Mouse (Mus musculus) liver, embryonic 11.5 days (tissue): ENCODE data around the gene Wnt7b. TPM values are rescaled to one million over a fixed set of nuclear protein-coding genes. Genes with fewer than 3 reads are reported as not detected.

ENCODE experiments used
- ATAC-seq: fragments of 200-750 bp; cut with Nextera tagmentation; replicated peaks from 2 replicates; pipeline ENCODE4 v1.8.0; 2017; ENCODE audit warnings: moderate number of reproducible peaks, mild to moderate bottlenecking, moderate TSS enrichment, moderate library complexity; ENCODE audit not compliant: low FRiP score
- DNase-seq: peaks from one replicate; pipeline ENCODE4 v3.0.0-alpha.2; 2017; ENCODE audit warnings: low spot score
- H3K27ac ChIP-seq: fragments of 300-500 bp; sonication (generic); 2 replicates; pipeline ENCODE4 v1.5.1; 2014; ENCODE audit warnings: mild to moderate bottlenecking, low read depth, low read length, control low read depth
- H3K27me3 ChIP-seq: fragments of 300-500 bp; sonication (generic); replicated peaks from 2 replicates; pipeline ENCODE4 v1.6.1; 2014; ENCODE audit warnings: low read length, mixed read lengths; ENCODE audit not compliant: control insufficient read depth, insufficient read depth
- H3K36me3 ChIP-seq: fragments of 300-500 bp; sonication (generic); 2 replicates; pipeline ENCODE4 v1.6.1; 2014; ENCODE audit warnings: mild to moderate bottlenecking, low read length, moderate library complexity, mixed read lengths; ENCODE audit not compliant: control insufficient read depth, insufficient read depth
- H3K4me1 ChIP-seq: fragments of 300-500 bp; sonication (generic); replicated peaks from 2 replicates; pipeline ENCODE4 v1.6.1; 2014; ENCODE audit warnings: low read length, mixed read lengths; ENCODE audit not compliant: control insufficient read depth, insufficient read depth
- H3K4me2 ChIP-seq: fragments of 300-500 bp; sonication (generic); 2 replicates; pipeline ENCODE4 v1.6.1; 2014; ENCODE audit warnings: mild to moderate bottlenecking, control low read depth, moderate library complexity
- H3K4me3 ChIP-seq: fragments of 300-500 bp; sonication (generic); 2 replicates; pipeline ENCODE4 v1.5.1; 2014; ENCODE audit warnings: low read depth, low read length, control low read depth
- H3K9ac ChIP-seq: fragments of 300-500 bp; sonication (generic); 2 replicates; pipeline ENCODE4 v1.6.1; 2014; ENCODE audit warnings: low read depth, low read length, control low read depth
- H3K9me3 ChIP-seq: fragments of 300-500 bp; sonication (generic); 2 replicates; pipeline ENCODE4 v1.6.1; 2016; ENCODE audit warnings: low read length, inconsistent platforms, mixed read lengths; ENCODE audit not compliant: control insufficient read depth
- WGBS: fragments of 180-500 bp; shearing (Covaris S2); extraction: QIAGEN DNeasy Blood & Tissue Kit; methylation state at CpG from one replicate; pipeline ENCODE4 v1.1.7; 2014; 5-methylcytosine and 5-hydroxymethylcytosine counted together
- polyA plus RNA-seq: library from polyadenylated mRNA; unstranded; fragments of >200 nt; fragmentation: Nextera tagmentation; extraction: Ambion mirVana; gene quantifications from 2 replicates; pipeline ENCODE4 v1.2.1, GENCODE M21; 2014

The Wnt7b gene
- polyA plus RNA-seq, 1 experiment from 2014 or later: 2.2 TPM

DNA sequence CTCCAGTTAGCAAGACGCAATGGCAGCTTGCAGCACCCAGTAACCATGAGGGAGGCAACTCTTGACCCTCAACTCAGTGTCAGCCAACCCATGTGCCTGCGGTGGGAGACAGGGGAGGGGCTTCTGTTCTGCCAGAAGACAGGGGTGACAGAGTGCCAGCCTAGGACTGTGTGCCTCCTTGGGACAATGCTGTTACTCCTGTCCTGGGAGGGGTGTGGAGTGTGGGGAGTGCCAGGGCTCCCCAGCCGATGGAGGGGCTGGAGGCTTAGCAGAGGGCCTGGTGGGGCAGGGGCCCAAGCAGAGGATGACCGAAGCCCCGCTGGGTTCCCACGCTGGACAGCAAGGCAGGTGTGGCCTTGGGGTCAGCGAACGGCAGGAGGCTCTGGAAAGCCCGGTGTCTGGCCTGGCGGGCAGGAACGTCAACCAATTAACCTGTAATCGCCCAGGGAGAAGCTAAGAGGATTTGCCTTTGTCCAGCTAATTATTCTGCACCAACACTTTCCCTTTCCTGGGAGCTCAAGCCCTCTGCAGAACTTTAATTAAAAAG is 57.8 kb downstream of the Wnt7b start:
- DNase-seq: no peak
- peaks cover 8% of the 10 kb centered on the region; the same call in 1 of the 2 replicates for H3K4me1 ChIP-seq
- 32% methylated on average over 12 of the region's 12 CpGs for WGBS
- no peak overlapping the region for H3K4me2 ChIP-seq
- no peak for ATAC-seq
- H3K36me3 ChIP-seq: no peaks in the 10 kb centered on the region
- H3K27ac ChIP-seq: no peak overlapping the region
- H3K4me3 ChIP-seq: no peak overlapping the region
- no peak overlapping the region for H3K9ac ChIP-seq
- H3K27me3 ChIP-seq: peaks cover 19% of the 10 kb centered on the region
- H3K9me3 ChIP-seq: no peaks in the 10 kb centered on the region

DNA sequence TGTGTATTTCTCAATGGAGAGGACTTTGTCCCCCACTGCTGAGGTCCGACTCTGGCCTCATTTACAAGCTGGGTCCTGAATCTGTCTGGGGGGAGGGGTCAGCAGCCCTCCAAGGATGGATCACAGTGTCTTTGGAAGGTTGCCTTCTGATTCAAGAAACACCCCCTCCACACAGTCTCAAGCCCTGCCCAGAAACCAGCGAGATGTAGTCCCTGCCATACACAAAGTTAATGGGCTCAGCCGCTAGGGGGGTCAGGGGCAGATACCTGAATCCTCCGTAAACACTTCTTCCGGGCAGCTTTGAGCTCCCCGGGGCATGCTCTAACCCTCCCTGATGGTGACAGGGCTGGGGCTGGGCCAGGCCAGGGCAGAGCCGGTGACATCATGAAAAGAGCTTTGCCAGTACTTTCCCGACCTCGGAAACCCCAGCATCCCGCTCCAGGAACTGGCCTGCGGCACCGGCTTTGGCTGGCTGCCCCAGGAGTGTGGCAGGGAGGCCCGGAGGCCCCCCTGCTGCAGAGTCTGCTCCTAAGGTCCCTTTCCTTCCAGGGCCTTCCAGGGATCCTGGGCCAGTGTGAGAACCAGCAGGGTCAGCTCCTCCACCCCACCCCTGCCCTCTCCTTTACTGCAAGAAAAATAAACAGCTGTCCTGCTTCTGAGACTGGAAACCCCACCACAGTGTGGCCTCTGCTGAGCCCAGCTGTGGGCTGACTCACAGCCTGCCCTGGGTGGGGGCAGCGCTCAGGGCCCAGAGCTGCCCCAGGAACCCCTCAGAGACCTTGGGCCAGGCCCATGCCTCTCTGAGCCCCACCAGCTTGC is 58.9 kb downstream of the Wnt7b start:
- H3K27me3 ChIP-seq: peaks cover 19% of the 10 kb centered on the region
- WGBS: 15% methylated on average over 14 of the region's 14 CpGs
- no peak overlapping the region for H3K9ac ChIP-seq
- ATAC-seq (no peak; the same call in 1 of the 2 replicates), DNase-seq (no peak)
- H3K4me3 ChIP-seq: no peak overlapping the region
- H3K36me3 ChIP-seq: no peaks in the 10 kb centered on the region
- peak overlapping the region; percentile 8 for H3K4me2 ChIP-seq
- no peak overlapping the region for H3K27ac ChIP-seq
- H3K9me3 ChIP-seq: no peaks in the 10 kb centered on the region
- H3K4me1 ChIP-seq: peaks cover 8% of the 10 kb centered on the region; the same call in 1 of the 2 replicates

DNA sequence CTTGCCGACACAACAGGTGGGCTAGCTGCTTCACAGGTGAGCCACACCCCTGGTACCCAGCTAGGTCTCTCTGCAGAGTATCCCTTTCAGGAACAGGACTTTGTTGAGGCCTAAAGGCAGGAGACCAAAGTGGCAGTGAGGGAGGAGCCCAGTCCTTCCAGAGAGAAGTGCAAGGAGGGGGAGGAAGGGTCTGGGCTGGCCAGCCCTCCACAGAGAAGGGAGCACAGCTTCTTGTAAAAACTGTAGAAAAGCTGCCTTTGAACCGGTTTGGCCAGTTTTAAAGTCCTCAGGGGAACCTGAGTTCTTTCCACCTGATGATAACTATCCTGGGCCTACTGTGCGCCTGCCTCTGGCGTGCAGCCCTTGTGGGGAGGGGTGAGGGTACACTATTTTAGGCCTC is 62.8 kb downstream of the Wnt7b start:
- Histone ChIP-seq H3K27ac (no peak overlapping the region), H3K27me3 (peaks cover 17% of the 10 kb centered on the region), H3K4me2 (no peak overlapping the region), H3K9me3 (no peaks in the 10 kb centered on the region), H3K4me1 (peaks cover 8% of the 10 kb centered on the region; the same call in 1 of the 2 replicates), H3K9ac (no peak overlapping the region), H3K36me3 (no peaks in the 10 kb centered on the region), H3K4me3 (no peak overlapping the region)
- ATAC-seq: no peak
- 60% methylated on average over 4 of the region's 4 CpGs for WGBS
- no peak for DNase-seq

DNA sequence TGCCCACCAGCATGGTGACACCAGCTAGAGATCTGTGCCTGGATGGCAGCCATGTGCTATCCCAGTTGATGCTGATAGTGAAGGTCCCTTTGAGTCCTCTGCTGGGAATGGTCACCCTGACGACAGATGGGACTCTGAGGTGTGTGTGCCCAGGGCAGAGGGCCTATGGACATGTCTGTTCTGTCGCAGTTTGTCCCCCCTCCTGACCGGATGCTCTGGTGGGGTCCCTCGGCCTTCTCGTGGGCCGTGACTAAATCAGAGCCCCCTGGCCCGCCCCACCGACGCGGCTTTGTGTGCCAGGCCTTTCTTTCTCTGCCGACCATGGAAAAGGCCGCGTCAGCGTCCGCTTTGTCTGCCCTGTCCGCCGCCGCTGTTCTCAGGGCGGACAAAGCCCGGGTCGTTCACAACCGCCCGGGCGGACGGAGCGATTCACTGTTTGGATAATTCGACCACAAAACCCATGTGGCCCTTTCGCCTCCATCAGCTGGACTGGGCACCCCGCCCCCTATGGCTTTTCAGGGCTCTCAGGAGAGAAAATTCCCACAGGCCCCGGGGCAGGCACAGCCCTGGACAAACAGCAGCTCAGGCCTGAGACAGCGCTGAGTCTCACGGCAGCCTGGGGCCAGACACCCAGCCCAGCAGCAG is 74.8 kb downstream of the Wnt7b start:
- no peak overlapping the region for H3K27ac ChIP-seq
- H3K4me1 ChIP-seq: no peaks in the 10 kb centered on the region
- no peak overlapping the region for H3K9ac ChIP-seq
- WGBS: 76% methylated on average over 32 of the region's 32 CpGs
- DNase-seq: no peak
- ATAC-seq: no peak
- no peaks in the 10 kb centered on the region for H3K27me3 ChIP-seq
- no peak overlapping the region for H3K4me3 ChIP-seq
- no peak overlapping the region for H3K4me2 ChIP-seq
- no peaks in the 10 kb centered on the region for H3K9me3 ChIP-seq
- no peaks in the 10 kb centered on the region for H3K36me3 ChIP-seq

DNA sequence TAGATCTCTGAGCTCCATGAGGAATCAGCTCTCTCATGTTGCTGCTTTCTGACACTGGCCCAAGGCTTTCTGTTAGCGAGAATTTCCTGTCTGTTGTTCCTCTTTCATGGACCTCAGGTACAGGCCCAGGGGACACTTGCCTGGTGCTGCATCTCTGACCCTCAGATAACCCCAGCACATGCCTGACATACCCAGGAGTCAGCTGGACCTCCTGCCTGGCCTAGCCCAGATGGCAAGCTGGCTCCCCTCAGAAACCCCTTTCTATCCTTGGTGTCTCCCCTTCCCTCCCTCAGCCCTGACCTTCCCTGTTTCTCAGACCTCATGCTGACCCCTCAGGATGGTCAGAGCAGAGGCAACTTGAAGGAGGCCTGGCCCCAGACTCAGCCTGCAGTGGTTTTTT is 75.6 kb downstream of the Wnt7b start:
- no peak overlapping the region for H3K27ac ChIP-seq
- H3K36me3 ChIP-seq: no peaks in the 10 kb centered on the region
- no peaks in the 10 kb centered on the region for H3K27me3 ChIP-seq
- WGBS: 15% methylated on average over 1 of the region's 1 CpGs
- ATAC-seq (no peak), DNase-seq (no peak)
- no peak overlapping the region for H3K9ac ChIP-seq
- H3K4me2 ChIP-seq: no peak overlapping the region
- H3K4me1 ChIP-seq: no peaks in the 10 kb centered on the region
- H3K4me3 ChIP-seq: no peak overlapping the region
- no peaks in the 10 kb centered on the region for H3K9me3 ChIP-seq

DNA sequence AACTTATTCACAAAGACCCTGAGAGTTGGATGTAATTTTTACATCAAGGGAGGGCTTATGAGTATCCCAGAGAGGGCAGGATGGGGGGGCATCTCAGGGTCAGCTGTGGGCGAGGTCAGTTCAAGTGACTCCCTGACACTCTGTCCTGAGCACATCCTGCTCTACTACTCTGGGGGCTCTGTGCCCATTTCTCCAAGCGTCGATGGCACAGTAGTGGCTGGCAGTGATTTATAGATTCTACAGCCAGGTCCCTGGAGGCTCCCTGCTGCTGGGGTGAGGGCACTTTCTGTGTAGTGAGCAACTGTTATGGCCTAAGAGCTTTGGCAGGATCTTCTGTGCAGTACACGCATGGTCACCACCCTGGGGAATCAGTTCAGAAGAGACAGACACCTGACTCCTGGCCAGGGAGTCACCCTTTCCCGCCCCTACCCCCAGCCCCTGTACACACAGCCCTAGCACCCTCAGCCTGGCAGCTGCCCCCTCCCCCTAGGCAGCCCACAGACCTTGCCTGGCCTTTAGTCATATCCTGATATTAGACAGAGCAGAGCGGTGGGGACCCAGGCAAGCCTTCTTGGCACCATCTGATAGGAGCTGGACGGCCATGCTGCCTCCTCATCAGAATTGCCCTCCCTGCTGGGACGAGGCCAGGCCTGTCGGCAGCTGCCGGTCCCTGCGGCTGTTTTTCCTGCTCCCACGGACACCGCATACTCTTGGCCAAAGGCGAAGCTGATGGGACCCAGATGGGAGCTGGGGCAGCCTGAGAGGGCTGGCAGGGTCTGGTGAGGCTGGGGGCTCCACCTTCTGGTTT is 77.0 kb downstream of the Wnt7b start:
- H3K27me3 ChIP-seq: no peaks in the 10 kb centered on the region
- no peaks in the 10 kb centered on the region for H3K9me3 ChIP-seq
- no peak overlapping the region for H3K27ac ChIP-seq
- H3K4me2 ChIP-seq: no peak overlapping the region
- H3K9ac ChIP-seq: no peak overlapping the region
- H3K36me3 ChIP-seq: no peaks in the 10 kb centered on the region
- DNase-seq (no peak), ATAC-seq (no peak; the same call in 1 of the 2 replicates)
- H3K4me1 ChIP-seq: no peaks in the 10 kb centered on the region
- no peak overlapping the region for H3K4me3 ChIP-seq
- 63% methylated on average over 14 of the region's 14 CpGs for WGBS

DNA sequence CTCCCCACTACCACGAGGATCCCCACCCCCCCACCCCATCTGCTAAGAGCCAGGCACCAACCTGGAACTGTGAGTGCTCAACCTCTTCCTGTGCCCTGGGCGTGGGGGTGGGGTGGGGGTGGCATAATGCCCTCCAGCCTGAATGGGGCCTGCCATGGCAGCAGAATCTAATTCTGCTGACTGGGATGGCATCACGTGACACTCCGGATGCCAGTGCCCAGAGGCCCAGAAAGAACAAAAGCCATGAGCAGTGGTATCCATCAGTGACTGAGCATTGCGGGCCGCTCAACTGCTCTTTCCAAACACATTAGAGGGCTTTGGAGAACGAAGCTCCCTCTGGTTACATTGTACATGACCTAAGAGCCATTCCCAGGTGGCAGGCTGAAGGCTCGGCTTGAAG is 79.1 kb downstream of the Wnt7b start, which contains the start of gene 7530416G11Rik:
Gene 7530416G11Rik (minus strand): TSS at position 101 of the 400 bp plus-strand sequence.
- DNase-seq (no peak), ATAC-seq (no peak)
- no peaks in the 10 kb centered on the region for H3K9me3 ChIP-seq
- no peak within 1 kb of the TSS for H3K27ac ChIP-seq
- H3K27me3 ChIP-seq: peaks cover 3% of the 10 kb centered on the region; the same call in 1 of the 2 replicates
- H3K9ac ChIP-seq: no peak within 1 kb of the TSS
- H3K4me1 ChIP-seq: no peaks in the 10 kb centered on the region
- 82% methylated on average over 8 of the region's 8 CpGs for WGBS
- no peak within 1 kb of the TSS for H3K4me2 ChIP-seq
- no peak within 1 kb of the TSS for H3K4me3 ChIP-seq
- no peaks in the 10 kb centered on the region for H3K36me3 ChIP-seq

DNA sequence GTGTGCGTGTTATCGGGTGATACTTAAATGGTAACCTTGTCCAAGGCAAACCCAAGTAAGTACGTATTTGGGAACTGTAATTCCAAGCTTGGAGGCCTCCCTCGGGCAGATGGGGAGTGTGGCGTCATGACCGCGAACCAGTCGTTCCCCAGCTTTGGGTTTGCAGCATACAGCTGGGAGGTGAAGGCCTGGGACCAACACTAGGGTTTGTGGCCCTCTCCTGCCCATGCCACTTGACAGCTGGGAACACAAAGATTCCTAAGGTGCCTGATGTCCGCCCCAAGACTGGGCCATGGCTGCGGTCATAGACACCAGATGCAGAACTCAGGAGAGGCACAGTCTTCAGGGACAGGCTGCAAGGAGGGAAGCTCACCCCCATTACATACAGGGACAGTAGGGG is 82.0 kb downstream of the Wnt7b start:
- Histone ChIP-seq H3K27me3 (peaks cover 5% of the 10 kb centered on the region), H3K9ac (no peak overlapping the region), H3K4me1 (no peaks in the 10 kb centered on the region), H3K9me3 (no peaks in the 10 kb centered on the region), H3K36me3 (no peaks in the 10 kb centered on the region), H3K4me2 (no peak overlapping the region), H3K4me3 (no peak overlapping the region), H3K27ac (no peak overlapping the region)
- DNase-seq: no peak
- no peak for ATAC-seq
- WGBS: 80% methylated on average over 10 of the region's 10 CpGs
